Mouse (Mus musculus) forebrain, postnatal 0 days (tissue): ENCODE results near the gene Cfap77. TPM values are rescaled to one million over a fixed set of nuclear protein-coding genes. Genes with fewer than 3 reads are reported as not detected.
"Not testable (repeated sequence)": the region's sequence is repeated elsewhere in the genome, so short reads cannot be mapped to it uniquely, and the experiment has no call there.

Experiments
- ATAC-seq: fragments of 200-750 bp; cut with Nextera tagmentation; 2 replicates; pipeline ENCODE4 v1.8.0; 2017; ENCODE audit warnings: mild to moderate bottlenecking, moderate library complexity
- DNase-seq: peaks from one replicate; pipeline ENCODE4 v3.0.0-alpha.2; 2015
- H3K27ac ChIP-seq: fragments of 300-500 bp; sonication (generic); 2 replicates; pipeline ENCODE4 v1.5.1; 2014; ENCODE audit warnings: low read depth, mild to moderate bottlenecking, antibody characterized with exemption, low read length, moderate library complexity, mixed read lengths
- H3K27me3 ChIP-seq: fragments of 300-500 bp; sonication (generic); 2 replicates; pipeline ENCODE4 v1.6.1; 2014; ENCODE audit warnings: mild to moderate bottlenecking, low read length, mixed read lengths; ENCODE audit not compliant: insufficient read depth
- H3K36me3 ChIP-seq: fragments of 300-500 bp; sonication (generic); 2 replicates; pipeline ENCODE4 v1.6.1; 2014; ENCODE audit warnings: mild to moderate bottlenecking, moderate library complexity; ENCODE audit not compliant: insufficient read depth
- H3K4me1 ChIP-seq: fragments of 300-500 bp; sonication (generic); 2 replicates; pipeline ENCODE4 v1.6.1; 2014; ENCODE audit warnings: antibody characterized with exemption; ENCODE audit not compliant: insufficient read depth
- H3K4me2 ChIP-seq: fragments of 300-500 bp; sonication (generic); 2 replicates; pipeline ENCODE4 v1.6.1; 2014; ENCODE audit warnings: low read depth, mild to moderate bottlenecking, moderate library complexity
- H3K4me3 ChIP-seq: fragments of 300-500 bp; sonication (generic); 2 replicates; pipeline ENCODE4 v1.5.1; 2014; ENCODE audit warnings: low read depth, low read length, mixed read lengths
- H3K9ac ChIP-seq: fragments of 300-500 bp; sonication (generic); 2 replicates; pipeline ENCODE4 v1.6.1; 2014; ENCODE audit warnings: mild to moderate bottlenecking
- H3K9me3 ChIP-seq: fragments of 300-500 bp; sonication (generic); 2 replicates; pipeline ENCODE4 v1.6.1; 2016; ENCODE audit warnings: low read length
- CTCF ChIP-seq: sonication (generic); IDR thresholded peaks from 2 replicates; pipeline ENCODE4 v1.5.1; 2016; ENCODE audit warnings: antibody characterized with exemption, control low read depth, low read depth
- WGBS: fragments of 180-500 bp; shearing (Covaris S2); extraction: QIAGEN DNeasy Blood & Tissue Kit; methylation state at CpG from one replicate; pipeline ENCODE4 v1.1.7; 2014; 5-methylcytosine and 5-hydroxymethylcytosine counted together
- polyA plus RNA-seq: library from polyadenylated mRNA; unstranded; fragments of >200 nt; fragmentation: Nextera tagmentation; extraction: Ambion mirVana; gene quantifications from 2 replicates; pipeline ENCODE4 v1.2.1, GENCODE M21; 2015
- total RNA-seq: library from RNA; depleted of rRNA; stranded (reverse); fragments of >200 nt; gene quantifications from 2 replicates; pipeline ENCODE4 v1.2.3, GENCODE M21; 2014

Gene Cfap77
- total and polyA plus RNA-seq, 2 experiments from 2014 or later, result 0.57 to 0.59 TPM

DNA sequence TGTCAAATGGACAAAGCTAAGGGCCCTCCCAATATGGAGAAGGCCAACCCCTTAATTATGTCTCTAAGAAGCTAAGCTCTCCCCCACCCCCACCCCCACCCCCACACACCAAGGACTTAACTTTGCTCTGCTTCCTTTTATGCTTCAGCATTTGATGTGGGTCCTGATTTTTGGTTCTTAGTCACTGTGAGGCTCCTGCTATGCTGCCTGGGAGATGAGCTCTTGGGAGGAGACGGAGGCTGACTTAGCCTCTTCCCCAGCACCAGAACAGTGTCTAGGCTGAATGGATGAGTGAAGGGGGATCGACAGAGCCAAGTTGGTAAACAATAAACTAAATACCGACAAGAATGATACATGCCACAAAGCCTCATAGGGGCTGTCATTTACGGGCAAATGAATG lies 41.9 kb upstream of the Cfap77 start:
- no peak for ATAC-seq
- 37% methylated on average over 4 of the region's 4 CpGs for WGBS
- H3K36me3 ChIP-seq, result no peaks in the 10 kb centered on the region

DNA sequence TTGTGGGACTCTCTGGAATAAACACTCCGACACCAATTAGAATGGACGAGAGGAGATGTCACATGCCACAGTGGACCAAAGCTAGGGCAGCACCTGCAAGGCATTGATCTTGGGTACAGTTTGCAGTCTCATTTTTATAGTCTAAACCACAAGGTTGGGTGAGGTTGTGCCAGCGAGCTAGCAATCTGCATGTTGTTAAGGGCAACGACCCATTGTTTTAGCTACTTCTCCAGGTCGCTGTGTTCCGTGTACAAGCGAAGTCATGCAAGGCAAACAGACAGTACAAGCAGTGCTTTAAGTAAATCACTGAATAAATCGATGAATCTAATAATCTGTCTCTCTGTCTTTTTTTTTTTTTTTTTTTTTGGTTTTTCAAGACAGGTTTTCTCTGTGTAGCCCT lies 40.8 kb upstream of the Cfap77 start:
- ATAC-seq (no peak), DNase-seq (no peak)
- no peak overlapping the region for H3K9ac ChIP-seq
- no peak overlapping the region for H3K4me2 ChIP-seq
- no peak overlapping the region for H3K4me3 ChIP-seq
- H3K27me3 ChIP-seq, result no peaks in the 10 kb centered on the region
- no peaks in the 10 kb centered on the region for H3K36me3 ChIP-seq
- TF ChIP-seq CTCF, result no peak
- H3K27ac ChIP-seq, result no peak overlapping the region
- H3K4me1 ChIP-seq, result no peaks in the 10 kb centered on the region
- H3K9me3 ChIP-seq, result no peaks in the 10 kb centered on the region
- 88% methylated on average over 8 of the region's 8 CpGs for WGBS

More for the DNA sequence above, 41.9 kb upstream of the Cfap77 start:
- H3K27me3 ChIP-seq, result no peaks in the 10 kb centered on the region
- H3K4me2 ChIP-seq, result no peak overlapping the region
- no peak for TF ChIP-seq CTCF
- H3K4me1 ChIP-seq, result no peaks in the 10 kb centered on the region
- H3K27ac ChIP-seq, result no peak overlapping the region
- H3K4me3 ChIP-seq, result no peak overlapping the region
- no peak overlapping the region for H3K9ac ChIP-seq
- no peak for DNase-seq
- H3K9me3 ChIP-seq, result no peaks in the 10 kb centered on the region

DNA sequence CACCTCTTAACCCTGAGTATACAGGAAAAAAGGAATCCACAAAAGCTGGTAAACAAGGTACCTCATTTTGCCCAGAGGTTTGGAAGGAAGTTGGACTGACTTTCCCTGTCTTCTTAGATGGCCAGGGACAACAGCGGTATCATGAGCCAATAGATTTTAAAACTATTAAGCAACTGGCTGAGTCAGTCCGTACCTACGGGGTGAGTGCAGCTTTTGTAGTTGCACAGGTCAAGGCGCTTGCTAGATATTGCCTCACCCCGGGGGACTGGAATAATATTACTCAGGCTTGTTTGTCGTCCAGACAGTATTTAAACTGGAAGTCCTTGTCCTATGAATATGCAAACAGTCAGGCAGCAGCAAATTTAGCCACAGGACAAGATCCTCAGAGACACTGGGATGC lies 34.4 kb upstream of the Cfap77 start:
- not testable (repeated sequence) for H3K4me3 ChIP-seq, H3K27ac ChIP-seq, ATAC-seq, H3K4me1 ChIP-seq, DNase-seq, H3K9me3 ChIP-seq, H3K9ac ChIP-seq, H3K4me2 ChIP-seq, H3K27me3 ChIP-seq
- WGBS, result 87% methylated on average over 6 of the region's 6 CpGs
- peaks cover 23% of the 10 kb centered on the region for H3K36me3 ChIP-seq

DNA sequence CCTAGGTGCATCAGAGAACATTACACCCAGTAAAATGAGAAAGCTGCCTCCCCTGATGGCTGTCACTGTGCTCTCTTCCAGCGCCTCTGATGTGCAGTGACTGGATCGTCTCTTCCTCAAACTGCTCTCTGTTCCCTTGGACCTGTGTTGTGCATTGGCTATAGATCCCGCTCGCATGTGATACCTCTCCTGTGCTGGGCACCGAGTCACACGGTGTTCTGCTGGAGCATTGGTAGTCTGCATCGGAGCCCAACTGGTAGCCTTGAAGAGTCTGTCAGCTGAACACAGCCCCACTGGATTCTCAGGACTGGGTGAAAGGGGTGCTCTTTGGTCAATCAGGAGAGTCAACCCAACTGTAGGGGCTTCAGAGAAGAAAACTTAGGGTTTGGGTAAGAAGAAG lies 31.2 kb upstream of the Cfap77 start:
- TF ChIP-seq CTCF, result no peak
- Histone ChIP-seq H3K27me3 (no peaks in the 10 kb centered on the region), H3K9me3 (no peaks in the 10 kb centered on the region), H3K4me1 (no peaks in the 10 kb centered on the region), H3K4me2 (no peak overlapping the region), H3K36me3 (peaks cover 49% of the 10 kb centered on the region), H3K27ac (no peak overlapping the region), H3K4me3 (no peak overlapping the region), H3K9ac (no peak overlapping the region)
- ATAC-seq, result no peak
- no peak for DNase-seq
- 96% methylated on average over 7 of the region's 7 CpGs for WGBS

DNA sequence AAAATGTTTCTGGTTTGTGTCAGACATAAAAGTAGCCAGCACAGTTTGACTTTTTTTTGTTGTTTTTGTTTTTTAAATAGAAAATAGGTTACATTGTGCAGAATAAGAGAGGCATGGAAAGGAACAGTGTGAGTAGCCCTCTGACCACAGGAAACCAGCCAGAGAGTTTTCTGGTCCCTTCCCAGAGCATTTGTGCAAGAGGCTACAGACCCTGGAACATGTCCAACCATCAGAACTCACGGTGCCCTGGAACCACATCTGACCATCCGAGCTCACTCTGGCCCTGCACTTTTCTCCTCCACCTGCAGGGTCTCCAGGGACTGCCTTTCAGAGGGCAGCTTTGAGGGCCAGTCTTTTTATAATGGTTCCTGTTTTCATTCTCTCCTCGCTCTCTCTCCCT lies 27.1 kb upstream of the Cfap77 start:
- Histone ChIP-seq H3K4me3 (no peak overlapping the region), H3K9me3 (no peaks in the 10 kb centered on the region), H3K4me1 (no peaks in the 10 kb centered on the region), H3K27ac (no peak overlapping the region), H3K27me3 (no peaks in the 10 kb centered on the region), H3K9ac (no peak overlapping the region), H3K4me2 (no peak overlapping the region), H3K36me3 (peaks cover 72% of the 10 kb centered on the region)
- WGBS, result 71% methylated on average over 3 of the region's 3 CpGs
- no peak for TF ChIP-seq CTCF
- DNase-seq (no peak), ATAC-seq (no peak)

DNA sequence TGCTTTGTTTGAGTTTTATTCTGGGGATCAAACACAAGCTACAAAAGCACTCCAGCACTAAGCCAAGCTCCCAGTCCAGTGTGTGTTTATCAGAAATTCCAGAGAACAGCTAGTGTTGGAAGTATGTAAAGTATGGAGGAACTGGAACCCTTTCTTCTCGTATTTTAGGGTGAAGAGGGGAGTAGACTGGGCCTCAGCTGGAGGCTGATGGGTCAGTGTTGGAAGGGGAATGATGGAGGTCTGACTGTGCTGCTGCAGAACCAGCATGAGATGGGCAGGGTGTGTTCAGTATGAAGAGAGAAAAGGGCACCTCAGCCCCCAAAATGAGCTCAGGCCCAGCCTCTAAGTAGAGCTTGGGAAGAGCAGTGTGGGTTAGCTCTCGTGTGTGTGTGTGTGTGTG lies 21.4 kb upstream of the Cfap77 start:
- peaks cover 70% of the 10 kb centered on the region for H3K36me3 ChIP-seq

DNA sequence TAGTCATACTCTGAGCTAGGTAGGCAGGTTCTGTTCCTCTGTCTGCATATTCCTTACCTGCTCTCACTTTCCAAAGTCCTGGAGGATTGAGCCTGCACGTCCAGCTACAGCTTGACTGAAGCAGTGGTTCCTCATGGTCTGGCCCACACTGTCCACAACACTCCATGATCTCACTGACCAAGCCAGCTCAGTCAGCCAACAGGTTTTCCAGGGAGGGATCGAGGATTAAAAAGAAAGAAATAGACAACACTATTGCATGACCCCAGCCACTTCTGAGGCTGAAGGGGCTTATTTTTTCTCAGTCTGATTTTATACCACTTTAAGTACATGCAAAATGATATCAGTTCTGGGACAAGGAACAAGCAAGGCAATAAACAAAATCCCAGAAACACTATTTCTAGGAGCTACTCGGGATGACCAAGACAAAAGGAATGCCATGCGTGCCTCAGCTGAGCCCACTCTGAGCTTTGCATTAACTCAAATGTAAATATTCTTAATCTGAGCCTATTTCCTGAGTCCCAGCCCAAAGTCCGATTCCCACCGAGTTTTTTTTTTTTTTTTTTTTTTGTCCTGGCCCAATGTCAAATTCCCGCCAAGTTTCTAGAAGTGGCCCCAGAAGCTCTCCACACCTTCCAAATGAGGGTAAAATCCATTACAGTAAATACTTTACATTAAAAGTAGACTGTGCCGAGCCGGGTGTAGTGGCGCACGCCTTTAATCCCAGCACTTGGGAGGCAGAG lies 20.6 kb upstream of the Cfap77 start:
- TF ChIP-seq CTCF, result no peak
- Histone ChIP-seq H3K9ac (no peak overlapping the region), H3K4me2 (no peak overlapping the region), H3K36me3 (peaks cover 70% of the 10 kb centered on the region), H3K27ac (no peak overlapping the region), H3K4me3 (no peak overlapping the region), H3K27me3 (no peaks in the 10 kb centered on the region), H3K4me1 (no peaks in the 10 kb centered on the region), H3K9me3 (no peaks in the 10 kb centered on the region)
- ATAC-seq (no peak), DNase-seq (no peak)
- 90% methylated on average over 11 of the region's 11 CpGs for WGBS

More for the DNA sequence above, 21.4 kb upstream of the Cfap77 start:
- ATAC-seq (no peak), DNase-seq (no peak)
- Histone ChIP-seq H3K27me3 (no peaks in the 10 kb centered on the region), H3K4me1 (no peaks in the 10 kb centered on the region), H3K9me3 (no peaks in the 10 kb centered on the region), H3K4me3 (no peak overlapping the region), H3K4me2 (no peak overlapping the region), H3K9ac (no peak overlapping the region), H3K27ac (no peak overlapping the region)
- TF ChIP-seq CTCF, result no peak
- WGBS, result 81% methylated on average over 2 of the region's 2 CpGs
